Mouse (Mus musculus) left cerebral cortex, postnatal 14 days (tissue): Measurements from ENCODE around the gene Mcfd2. TPM values are rescaled to one million over a fixed set of nuclear protein-coding genes. Genes with fewer than 3 reads are reported as not detected.
A peak's percentile ranks its signal among the peaks of the same experiment; 100 is the strongest.
"Not testable (repeated sequence)": the region's sequence is repeated elsewhere in the genome, so short reads cannot be mapped to it uniquely, and the experiment has no call there.

Experiments
- DNase-seq, 2 experiments: peaks; one replicate each; pipeline ENCODE4 v3.0.0; 2021 to 2022; ENCODE audit warnings: low spot score in 2 of 2, mixed read lengths in 1 of 2
- intact Hi-C: fragments of 180-260 bp; cut with DNase I; formaldehyde crosslinking; loops from one replicate; pipeline ENCODE4 v1.15.1; 2025
- long read RNA-seq, 2 experiments: library from polyadenylated mRNA; stranded (forward); transcript quantifications; one replicate each; pipeline ENCODE4 v2.0.0; 2021
- total RNA-seq, 2 experiments: library from RNA; stranded (reverse); gene quantifications; 2 replicates each; pipeline ENCODE4 v1.2.3; 2021

The Mcfd2 gene
- total RNA-seq = 10 to 100 TPM; 39.1 to 40.3 TPM
- long read RNA-seq, experiment 1, transcript Mcfd2-201 (4 exons, 2,038 nt) = major isoform, 66 of 82 reads
- long read RNA-seq, experiment 1, partial matches to known transcripts = 1 of 82 reads
- long read RNA-seq, experiment 1, other reads (novel, unspliced or antisense) = 11 of 82 reads
- long read RNA-seq, experiment 2, transcript Mcfd2-201 (4 exons, 2,038 nt) = major isoform, 53 of 67 reads
- long read RNA-seq, experiment 2, partial matches to known transcripts = 4 of 67 reads
- long read RNA-seq, experiment 2, other reads (novel, unspliced or antisense) = 6 of 67 reads

DNA sequence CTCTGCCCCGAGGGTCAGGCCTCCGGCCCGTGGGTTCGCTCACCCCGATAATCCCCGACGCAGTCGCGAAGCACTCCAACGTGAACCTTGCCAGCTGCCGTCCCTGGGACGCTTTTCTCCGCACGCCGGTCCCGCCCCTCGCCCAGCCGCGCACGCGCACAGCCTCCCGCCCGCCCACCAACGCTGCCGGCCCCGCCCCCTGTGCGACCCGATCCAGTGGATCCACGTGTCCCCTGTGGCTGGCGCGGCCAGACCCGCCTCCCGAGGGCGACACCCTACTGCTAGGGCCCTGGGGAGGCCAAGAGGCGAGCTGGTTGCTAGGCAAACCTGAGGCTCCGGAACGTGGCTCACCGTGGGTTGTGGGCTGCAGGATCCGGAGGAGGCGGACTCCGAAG lies at the start of gene Mcfd2:
Mcfd2 (minus strand) TSS at position 144 of the 395 bp plus-strand sequence.
- peak; percentile 87 to 89 for DNase-seq
- intact Hi-C loops = no loop called here

DNA sequence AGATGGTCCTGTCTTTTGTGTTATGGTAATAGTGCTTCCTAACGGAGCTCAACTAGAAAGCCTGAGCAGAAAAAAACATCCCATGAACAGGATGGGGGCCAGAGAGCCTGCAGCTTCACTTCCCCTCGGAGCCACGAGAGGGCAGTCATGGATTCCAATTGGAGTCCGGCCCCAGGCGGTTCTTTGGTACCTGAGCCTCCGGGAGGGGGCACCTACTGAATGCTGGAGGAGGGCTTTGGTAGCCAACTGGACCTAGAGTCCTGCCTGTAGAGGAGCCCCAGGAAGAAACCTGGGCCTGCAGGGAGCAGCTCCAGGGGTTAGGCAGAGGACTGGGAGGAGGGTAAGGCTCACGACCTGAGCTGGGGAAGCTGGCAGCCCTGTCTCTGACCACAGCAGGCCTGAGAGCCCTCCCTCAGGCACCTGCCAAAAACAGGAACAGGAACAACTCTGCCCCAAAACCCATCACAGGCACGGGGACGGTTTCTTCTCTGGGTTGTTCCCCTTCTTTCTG lies 49.3 kb upstream of the Mcfd2 start:
- intact Hi-C loops = loop anchor here (1.0 to 10.0 kb wide), 4 partner anchors 102 to 350 kb away; partner anchors contain the start of gene Calm2
- DNase-seq = peak; percentile 93 to 94

DNA sequence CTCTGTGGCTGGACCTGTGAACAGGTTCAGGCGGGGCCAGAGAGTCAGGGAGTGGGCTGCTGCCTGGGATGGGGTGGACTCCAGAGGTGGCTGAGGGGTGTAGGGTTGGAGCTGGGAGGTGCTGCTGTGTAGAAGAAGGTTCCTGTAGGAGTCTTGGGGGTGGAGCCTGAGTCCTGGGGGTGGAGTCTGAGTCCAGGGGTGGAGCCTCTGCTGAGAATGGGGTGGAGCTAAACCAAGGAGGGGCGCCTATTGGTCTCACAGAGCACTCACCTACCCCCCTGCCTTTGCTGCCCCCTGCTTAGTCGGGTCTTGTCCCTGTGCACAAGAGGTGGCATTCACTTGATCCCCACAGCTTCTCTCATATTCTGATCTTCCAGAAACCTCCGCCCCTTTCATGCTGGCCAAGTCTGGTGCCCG lies 48.8 kb upstream of the Mcfd2 start:
- no peak for DNase-seq
- intact Hi-C loops = loop anchor here (10.0 kb wide), 1 partner anchor 350 kb away; no protein-coding TSS in a partner anchor

DNA sequence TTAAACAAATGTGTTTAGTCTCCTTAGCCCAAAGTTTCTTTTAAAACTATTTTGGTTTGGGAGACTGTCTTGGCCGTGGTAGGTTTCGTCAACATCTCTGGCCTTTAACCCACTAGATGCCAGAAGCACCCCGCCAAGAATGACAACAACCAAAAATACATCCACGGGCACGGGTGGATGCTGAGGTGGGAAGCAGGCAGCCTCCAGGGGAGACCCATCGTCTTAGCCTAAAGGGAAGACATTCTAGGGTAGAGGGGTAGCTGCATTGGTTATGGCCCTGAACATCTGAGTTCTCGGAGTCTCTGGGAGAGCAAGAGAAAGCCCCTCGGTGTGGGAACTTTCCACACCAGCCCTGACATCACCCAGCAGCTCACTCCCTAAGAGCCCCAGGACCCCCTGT lies 48.4 kb upstream of the Mcfd2 start:
- no peak for DNase-seq
- intact Hi-C loops = loop anchor here (10.0 kb wide), 1 partner anchor 351 kb away; no protein-coding TSS in a partner anchor

DNA sequence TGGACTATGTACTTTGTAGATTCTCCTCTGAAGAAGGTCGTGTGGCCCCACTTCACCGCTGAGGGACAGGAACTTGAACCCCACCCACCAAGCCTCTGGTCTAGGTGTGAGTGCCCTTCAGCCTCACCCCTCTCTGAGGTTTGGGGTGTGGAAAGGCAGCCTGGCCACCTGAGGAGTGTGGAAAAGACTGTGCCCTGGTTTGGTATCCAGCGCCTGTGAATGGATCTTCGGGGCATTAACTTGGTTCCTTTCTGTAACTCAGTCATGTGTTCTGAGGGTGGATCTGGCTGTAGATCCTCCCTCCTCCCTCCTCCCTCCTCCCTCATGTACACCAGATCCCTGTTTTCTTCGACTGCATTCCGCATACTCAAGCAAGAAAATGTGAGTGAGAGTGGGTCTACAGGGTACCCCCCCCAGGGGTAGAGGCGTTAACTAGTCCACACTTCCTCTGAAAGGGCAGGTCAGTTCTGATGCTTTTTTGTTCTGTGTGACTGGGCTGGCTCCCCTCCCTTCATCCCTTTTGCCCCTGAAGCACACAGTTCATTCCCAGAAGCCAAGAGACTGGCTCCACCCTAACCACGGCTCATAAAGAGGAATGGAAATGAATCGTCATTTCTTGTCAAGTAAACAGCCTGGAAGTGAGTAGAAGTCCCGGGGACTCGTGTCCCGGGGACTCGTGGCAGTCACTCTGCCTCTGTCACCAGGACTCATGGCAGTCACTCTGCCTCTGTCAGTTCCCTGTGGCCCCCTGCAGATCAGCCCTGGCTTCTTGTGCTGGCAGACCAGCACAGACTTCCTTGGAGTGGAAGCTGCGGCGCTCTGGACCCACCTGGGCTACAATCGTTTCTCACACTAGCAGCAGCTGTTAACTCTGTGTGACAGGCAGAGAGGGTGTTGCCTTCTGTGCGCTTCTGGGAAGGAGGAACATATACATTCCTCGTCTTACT lies 47.5 kb upstream of the Mcfd2 start:
- intact Hi-C loops = loop anchor here (10.0 kb wide), 1 partner anchor 352 kb away; no protein-coding TSS in a partner anchor

DNA sequence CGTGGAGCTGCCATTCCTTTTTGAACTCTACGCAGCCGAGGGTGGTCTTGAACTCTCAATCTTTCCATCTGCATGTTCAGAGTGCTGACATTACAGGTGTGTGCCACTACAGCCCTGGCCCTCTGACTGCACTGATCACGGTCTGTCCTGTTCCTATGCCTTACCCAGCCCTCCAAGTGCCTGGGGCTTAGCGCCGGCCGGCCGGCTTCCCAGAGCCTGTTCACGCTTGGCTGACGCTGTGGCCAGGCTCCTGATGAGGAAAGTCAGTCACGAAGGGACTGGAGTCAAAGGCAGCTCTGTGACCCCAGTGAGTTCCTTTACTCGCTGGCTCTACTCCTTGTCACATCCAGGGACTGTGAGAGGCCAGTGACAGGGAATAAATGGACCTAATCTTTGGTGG lies 46.6 kb upstream of the Mcfd2 start:
- intact Hi-C loops = loop anchor here (10.0 kb wide), 1 partner anchor 352 kb away; no protein-coding TSS in a partner anchor
- no peak for DNase-seq

More for the DNA sequence above, 47.5 kb upstream of the Mcfd2 start:
- DNase-seq = no peak

DNA sequence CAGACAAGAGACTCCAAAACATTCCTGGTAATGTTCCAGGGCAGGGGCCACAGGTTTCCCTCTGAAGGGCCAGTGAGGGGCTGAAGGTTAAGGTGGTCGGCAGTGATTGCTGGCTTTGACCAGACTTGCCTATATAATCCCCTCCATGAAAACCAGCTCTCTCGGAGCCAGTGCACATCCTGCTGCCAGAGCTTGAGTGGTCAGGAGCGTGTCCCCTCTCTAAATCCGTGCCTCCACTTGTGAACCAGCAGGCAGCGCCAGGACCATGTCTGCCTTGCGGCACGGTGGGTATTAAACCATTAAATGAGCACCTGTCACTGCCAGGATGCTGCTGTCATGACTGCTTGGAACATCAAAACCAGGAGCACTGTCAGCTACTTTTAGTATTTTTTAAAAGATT lies 44.8 kb upstream of the Mcfd2 start:
- DNase-seq = no peak
- intact Hi-C loops = loop anchor here (10.0 kb wide), 1 partner anchor 354 kb away; no protein-coding TSS in a partner anchor

DNA sequence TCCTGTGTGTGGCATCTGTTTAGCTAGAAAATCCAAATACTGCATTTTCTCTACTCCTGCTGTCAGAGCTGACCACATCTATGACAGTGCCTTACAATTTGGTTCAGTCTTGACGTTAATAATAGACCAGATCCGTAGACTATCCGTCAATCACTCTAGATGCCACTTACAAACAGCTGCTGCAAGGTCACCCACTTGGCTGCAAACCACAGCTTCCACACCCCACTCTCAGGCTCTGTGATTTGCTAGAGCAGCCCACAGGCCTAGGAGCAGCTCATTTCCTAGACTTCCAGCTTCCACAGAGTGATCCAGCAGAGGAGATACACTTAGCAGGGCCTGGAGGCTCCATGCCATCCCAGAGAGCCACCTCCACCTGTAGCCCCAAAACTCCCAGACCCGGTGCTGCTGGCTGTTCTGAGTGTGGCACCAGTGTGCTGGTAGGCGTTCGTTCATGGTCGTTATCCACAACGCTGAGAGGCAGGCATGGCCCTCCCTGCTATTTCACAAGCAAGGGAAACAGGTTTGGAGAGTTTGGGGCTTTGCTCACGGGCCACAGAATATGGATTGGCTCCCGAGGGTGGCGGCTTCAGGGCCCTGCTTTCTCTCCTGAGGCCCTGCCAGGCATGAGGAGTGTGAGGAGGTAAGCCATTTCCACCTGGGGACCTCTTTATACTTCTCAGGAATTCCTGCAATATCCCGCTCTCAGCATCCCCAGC lies 43.5 kb upstream of the Mcfd2 start:
- no peak for DNase-seq
- intact Hi-C loops = no loop called here

DNA sequence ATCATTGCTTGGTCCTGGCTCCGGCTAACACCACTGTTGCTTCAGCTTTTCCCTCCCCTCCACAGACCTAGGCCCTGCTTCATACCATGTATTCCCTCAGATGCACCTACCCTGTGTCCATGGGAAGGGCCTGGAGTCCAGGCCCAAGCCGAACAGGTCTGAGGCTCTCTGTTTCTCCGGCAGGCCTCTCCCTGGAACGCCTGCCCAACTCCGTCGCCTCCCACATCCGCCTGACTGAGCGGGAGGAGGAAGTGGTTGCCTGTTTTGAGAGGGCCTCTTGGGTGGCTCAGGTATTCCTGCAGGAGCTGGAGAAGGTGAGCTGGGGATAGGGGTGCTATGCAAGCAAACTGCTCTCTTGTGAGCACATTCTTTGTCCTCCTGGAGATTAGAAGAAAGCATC lies 41.0 kb upstream of the Mcfd2 start:
- intact Hi-C loops = no loop called here
- DNase-seq = no peak

DNA sequence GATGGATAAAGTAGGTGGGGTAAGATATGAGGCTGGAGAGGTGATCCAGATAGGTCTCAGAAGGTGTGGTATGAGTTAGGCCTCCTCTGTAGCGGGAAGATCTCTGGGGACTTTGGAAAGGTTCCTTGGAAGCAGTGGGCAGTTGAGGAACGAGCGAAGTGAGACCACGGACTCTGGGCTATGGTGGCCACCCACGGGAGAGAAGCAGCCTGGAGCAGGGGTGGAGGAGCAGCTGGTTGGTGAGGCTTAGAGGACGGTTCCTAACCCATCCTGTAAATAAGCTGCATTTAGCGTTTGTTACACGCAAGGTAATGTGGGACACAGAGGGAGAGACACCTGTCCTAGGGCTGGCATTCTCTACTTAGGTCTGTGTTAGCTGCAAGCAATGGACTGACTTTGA lies 39.3 kb upstream of the Mcfd2 start:
- DNase-seq = no peak
- intact Hi-C loops = no loop called here

DNA sequence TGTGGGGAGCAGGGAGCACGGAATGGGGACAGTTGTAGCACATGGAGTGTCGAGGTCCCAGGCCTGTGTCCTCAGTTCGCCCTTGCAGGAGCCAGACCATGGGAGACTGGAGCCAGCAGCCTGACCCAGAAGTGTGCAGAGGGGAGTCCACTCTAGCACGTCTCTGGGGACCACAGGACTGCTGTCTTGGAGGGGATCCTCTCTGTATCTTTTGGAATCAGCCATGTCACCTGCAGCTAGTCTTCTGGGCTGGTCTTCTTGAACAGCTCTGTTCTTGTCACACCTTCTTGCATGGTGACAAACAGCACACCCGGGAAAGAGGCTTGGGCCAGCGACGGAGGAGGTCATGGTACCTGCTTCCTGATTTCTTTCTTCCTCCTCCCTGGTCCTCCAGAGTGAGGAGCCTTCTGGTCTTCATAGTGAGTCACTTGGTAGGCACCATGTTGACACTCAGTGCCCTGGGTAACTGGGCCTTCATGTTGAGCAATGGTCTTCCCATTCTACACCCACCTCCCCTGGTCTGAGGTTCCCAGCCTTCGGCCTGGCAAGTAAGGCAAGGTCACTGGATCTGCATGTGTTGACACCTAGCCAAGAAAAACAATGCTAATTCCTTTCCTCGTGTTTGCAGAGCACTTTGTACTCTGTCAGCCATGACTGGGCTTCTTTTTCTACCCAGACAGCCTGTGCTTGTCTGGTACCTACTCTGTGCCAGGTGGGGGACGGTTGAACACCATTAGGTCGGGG lies 38.6 kb upstream of the Mcfd2 start:
- no peak for DNase-seq
- intact Hi-C loops = no loop called here

DNA sequence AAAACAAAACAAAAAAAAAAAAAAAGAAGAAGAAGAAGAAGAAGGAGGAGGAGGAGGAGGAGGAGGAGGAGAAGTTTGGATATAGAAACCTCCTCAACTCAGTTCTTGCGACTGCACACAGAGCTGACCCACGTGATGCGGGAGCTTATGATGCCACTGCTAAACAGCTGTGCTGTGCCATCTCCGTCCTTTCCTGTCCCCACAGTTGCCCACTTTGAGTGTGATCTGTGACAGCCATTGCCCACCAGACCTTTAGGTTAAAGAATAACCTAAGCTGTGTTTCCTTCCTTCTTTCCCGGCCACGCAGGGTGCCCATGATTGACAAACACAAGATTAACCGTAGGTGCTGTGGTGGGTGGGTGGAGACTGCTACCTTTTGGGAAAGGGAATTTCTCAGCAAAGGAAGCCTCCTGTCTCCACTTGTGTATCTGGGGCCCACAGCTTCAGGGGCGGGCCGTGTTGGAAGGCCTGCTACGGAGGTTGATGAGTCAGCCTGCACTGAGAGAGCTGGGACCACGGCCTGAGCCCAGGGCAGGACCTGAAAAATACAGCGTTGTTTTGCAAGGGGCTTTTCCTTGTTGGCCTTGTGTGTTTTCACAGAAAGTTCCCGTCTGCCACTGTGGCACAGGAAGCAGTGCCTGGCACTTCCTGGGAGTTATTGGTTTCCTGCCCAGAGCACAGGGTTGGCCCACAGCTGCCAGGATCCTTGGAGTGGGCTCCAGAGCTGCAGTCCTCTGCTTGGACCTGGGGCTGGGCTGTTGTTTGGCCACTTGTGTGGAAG lies 36.5 kb upstream of the Mcfd2 start:
- no peak for DNase-seq
- intact Hi-C loops = no loop called here

DNA sequence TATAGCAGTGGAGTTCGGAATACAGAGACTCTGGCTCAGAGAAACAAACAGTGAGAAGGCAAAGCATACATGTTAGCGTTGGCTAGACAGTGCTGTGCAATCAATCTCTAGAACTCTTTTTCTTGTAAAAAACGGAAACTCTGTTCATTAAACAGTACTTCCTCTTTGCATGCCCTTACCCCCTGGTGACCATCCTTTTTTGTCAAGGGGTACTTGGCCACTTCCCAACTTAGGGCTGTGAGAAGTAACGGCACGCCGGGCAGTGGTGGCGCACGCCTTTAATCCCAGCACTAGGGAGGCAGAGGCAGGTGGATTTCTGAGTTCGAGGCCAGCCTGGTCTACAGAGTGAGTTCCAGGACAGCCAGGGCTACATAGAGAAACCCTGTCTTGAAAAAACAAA lies 35.9 kb upstream of the Mcfd2 start:
- DNase-seq, intact Hi-C loops: not testable (repeated sequence)

DNA sequence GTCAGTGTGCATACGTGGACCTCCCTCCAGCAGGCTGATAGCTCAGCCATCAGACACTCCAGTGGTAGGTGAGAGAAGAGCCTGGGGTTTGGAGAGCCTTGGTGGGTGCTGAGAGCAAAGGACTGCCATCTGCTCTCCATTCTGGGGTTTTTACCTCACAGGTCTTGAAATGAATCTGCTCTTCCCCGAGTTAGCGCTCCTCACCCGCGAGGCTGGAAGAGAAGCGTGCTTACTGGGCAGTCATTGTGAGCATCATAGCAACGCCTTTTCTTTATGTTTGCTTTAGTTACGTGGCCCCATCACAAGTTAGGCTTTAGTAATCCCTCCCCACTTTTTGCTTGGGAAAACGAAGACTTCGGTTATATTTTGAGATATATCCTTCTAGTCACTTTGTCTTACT lies 34.6 kb upstream of the Mcfd2 start:
- DNase-seq = no peak
- intact Hi-C loops = no loop called here

DNA sequence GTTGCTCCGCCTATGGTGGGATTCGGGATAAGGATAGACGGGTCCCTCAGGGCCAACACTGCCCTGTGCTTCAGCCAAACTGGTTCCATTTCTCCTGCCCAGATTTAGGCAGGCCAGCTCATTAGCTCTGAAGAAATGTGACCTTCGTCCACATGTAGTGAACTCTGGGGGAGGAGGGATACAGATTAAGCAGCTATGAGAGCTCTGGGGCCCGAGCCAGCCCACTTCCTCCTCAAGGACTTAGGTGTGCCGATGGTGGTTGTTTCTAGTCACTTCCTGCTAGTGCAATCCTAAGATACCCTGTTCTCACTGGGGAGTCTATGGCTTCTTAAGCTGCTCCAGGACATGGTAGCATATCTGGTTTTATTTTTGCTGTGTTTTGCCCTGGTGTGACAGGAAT lies 33.2 kb upstream of the Mcfd2 start:
- intact Hi-C loops = no loop called here

DNA sequence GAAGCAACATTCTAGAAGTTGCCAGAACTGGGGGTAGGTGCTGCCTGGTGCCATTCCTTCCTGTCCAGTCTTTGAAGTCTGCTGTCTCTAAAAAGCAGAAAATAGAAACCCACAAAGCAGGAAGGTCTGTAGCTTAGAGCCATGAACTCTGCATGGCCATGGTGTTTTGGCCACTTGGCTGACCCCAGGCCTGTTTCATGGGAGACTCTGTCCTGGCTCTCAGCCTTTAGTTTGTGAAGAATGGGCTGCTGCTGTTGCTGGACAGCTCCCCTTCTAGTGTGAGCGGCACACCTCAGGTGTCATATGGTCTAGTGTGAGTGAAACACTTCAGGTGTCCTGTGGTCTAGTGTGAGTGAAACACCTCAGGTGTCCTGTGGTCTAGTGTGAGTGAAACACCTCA lies 31.0 kb upstream of the Mcfd2 start:
- DNase-seq, intact Hi-C loops: not testable (repeated sequence)

More for the DNA sequence above, 33.2 kb upstream of the Mcfd2 start:
- no peak for DNase-seq

DNA sequence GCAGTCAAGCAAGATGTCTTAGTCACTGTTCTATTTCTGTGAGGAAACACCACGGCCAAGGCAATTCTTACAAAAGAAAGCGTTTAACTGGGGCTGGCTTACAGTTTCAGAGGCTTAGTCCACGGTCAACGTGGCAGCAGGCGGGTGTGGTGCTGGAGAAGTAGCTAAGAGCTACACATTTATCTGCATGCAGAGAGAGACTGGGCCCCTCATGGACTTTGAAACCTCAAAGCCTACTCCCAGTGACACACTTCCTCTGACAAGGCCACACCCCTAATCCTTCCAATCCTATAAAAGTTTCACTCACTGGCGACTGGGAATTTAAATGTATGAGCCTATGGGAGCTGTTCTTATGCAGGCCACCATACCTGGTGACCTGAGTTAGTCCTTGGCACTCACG lies 30.0 kb upstream of the Mcfd2 start:
- intact Hi-C loops = no loop called here
- no peak for DNase-seq

DNA sequence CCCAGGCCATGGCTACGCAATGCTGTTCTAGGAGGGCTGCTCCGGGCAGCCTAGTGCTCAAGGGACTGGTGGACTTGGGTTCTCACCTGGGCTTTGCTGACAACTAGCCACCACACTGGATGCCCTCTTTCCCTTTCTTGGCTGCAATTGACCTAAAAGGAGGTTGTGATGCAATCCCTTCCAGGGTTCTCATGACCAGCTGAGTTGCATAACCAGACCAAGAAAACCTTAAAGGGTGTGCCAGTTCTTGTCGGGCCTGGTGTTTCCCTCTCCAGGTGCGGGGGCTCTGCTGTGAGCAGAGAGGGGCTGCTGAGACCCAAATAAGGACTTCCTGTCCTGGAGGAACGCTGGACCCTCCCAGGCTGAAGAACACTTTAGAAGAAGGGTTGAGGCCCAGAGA lies 27.4 kb upstream of the Mcfd2 start:
- no peak for DNase-seq
- intact Hi-C loops = no loop called here
